Mouse (Mus musculus) kidney, adult 2 months (tissue): ENCODE measurements around the gene Med7.

Experiments
- CTCF ChIP-seq: fragments of 200-500 bp; conservative IDR thresholded peaks from 2 replicates; pipeline ENCODE4 v1.5.1; 2011; ENCODE audit warnings: low read depth, mild to moderate bottlenecking, control low read depth, low read length, moderate library complexity, mixed read lengths; ENCODE audit not compliant: insufficient read depth, insufficient read length
- POLR2A ChIP-seq: fragments of 200-500 bp; IDR thresholded peaks from one replicate; pipeline ENCODE4 v1.6.1; 2011; ENCODE audit warnings: low read depth, low read length, control low read depth

DNA sequence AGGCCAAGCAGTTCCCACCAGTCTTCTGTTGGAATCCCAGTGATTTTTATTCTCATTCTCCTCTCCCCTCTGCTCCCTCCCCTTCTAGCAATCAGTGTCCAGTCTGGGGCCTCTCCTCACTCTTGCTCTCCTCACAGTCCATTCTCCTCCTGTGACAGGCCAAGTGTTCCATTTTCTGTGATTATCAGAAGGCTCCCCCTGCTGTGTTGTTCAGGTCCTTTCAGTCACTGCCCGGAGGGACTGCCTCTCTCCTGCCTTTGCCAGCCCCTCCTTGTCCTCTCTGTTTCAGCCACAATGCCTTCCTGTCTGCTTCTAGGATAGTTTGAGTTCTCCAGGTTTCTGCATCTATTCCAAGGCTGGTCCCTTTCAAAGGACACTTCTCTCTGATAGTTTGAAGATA lies 51.5 kb downstream of the Med7 start:
- no peak for TF ChIP-seq CTCF
- TF ChIP-seq POLR2A: no peak
